Mouse (Mus musculus) adrenal gland, adult 18-20 months (tissue): ENCODE measurements around the gene Rmnd1. TPM values are rescaled to one million over a fixed set of nuclear protein-coding genes. Genes with fewer than 3 reads are reported as not detected.
"Not testable (repeated sequence)": the region's sequence is repeated elsewhere in the genome, so short reads cannot be mapped to it uniquely, and the experiment has no call there.

Experiments used
- DNase-seq, 2 experiments: peaks; one replicate each; pipeline ENCODE4 v3.0.0; 2021 to 2022; ENCODE audit warnings: low spot score in 2 of 2
- long read RNA-seq, 2 experiments: library from polyadenylated mRNA; stranded (forward); transcript quantifications; one replicate each; pipeline ENCODE4 v2.0.0; 2021
- total RNA-seq, 2 experiments: library from RNA; stranded (reverse); gene quantifications; 1 replicate in 1 of 2; 2 replicates in 1 of 2; pipeline ENCODE4 v1.2.3; 2021

The Rmnd1 gene
- 10 to 100 TPM; 45.9 to 50.1 TPM for total RNA-seq
- long read RNA-seq, experiment 1, transcript Rmnd1-201 (13 exons, 3,139 nt) = major isoform, 23 of 35 reads
- long read RNA-seq, experiment 1, partial matches to known transcripts = 2 of 35 reads
- long read RNA-seq, experiment 1, other reads (novel, unspliced or antisense) = 9 of 35 reads
- long read RNA-seq, experiment 2, transcript Rmnd1-201 (13 exons, 3,139 nt) = major isoform, 65 of 104 reads
- long read RNA-seq, experiment 2, partial matches to known transcripts = 6 of 104 reads
- long read RNA-seq, experiment 2, other reads (novel, unspliced or antisense) = 31 of 104 reads

DNA sequence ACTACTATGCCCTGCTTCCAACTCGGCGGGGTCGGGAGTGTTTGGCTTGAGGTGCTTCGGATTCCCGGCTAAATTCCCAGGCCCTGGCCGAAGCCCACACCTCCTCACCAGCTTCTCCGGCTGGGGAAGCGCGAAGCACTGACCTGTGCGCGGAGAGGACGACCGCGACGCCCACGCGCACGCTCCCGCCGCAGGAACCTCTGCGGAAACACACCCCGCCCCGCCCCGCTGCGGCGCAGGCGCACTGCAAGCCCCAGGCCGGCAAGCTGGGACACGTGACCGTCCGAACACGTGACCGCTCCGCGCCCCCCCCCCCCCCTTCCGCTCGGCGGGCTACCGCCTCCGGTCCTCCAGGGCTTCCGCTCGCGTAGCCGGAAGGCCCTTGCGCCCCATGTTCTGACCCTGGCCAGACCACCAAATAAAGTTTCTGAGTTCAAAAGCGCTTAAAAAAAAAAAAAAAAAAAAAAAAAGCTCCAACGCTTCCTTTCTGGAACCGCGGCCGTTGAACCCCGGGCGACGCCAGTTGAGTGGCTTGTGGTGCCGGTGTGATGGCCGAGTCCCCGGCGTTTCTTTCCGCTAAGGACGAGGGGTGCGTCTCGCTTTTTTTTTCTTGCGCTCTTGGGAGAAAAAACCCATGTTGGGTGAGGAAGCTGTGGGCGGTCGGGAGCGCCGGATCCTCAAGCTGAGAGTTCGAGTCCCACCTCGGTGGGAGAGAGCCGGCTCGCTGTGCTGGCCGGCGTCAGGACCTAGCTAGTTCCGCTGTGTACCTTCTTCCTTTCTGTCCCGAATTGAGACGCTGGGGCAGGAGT lies at the start of gene Rmnd1, which contains the start of gene Armt1:
Gene Rmnd1 (minus strand): TSS at position 266 of the 809 bp plus-strand sequence.
Gene Armt1 (plus strand): TSS at position 345 of the 809 bp plus-strand sequence.
- DNase-seq = peak; percentile 97

DNA sequence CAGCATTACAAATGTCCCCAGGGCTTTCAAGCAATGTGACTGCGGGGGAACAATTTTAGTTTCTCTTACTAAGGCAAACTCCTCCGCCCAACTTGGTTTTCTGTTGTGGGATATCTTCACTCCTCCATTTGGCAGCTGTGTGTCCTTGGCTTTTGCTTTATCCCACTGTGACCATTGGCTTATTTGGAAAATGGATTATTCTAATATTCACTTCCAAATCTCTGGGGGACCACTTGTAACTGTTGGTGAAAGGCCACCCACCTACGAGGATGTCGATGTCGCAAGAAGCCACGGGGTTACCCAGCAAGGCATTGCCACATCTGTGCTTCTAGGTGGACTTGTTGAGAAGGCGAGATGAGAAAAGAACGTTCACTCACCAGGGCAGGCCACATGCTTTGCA lies 49.5 kb upstream of the Rmnd1 start:
- DNase-seq = no peak

DNA sequence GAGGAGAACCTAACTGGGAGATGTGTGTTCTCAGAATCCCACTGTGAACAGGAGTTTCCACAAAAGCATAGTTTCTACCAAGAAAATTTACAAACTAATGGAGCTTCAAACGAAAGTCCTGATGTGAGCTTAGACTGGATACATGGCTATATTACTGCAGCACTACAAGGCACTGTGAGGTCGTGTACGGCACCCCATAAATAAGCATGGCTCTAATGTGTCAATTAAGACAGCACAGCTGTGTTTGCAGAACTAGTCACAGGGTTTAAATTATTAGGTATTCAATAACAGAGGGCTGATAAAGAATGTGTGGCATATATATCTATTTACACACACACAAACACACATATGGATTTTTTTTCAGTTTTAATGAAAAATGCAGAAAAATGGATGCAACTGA lies 48.7 kb upstream of the Rmnd1 start:
- no peak for DNase-seq

DNA sequence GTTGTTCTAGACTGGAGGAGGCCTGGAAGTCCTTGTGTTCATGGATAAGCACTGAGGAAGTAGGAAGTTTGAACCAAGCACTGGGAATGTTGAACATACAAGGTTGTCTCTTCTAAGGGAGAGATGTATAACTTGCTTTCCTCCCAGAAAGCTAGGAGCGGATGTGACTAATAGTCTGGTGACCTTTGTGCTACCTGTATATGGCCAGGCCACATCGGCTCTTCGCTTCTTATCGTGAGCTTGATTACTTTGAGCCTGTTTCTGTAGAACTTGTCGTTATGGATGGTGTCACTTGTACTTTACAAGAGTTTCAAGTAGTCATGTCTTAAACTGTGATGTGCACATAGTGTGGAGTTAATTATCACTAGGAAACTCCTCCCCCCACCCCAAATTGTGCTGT lies 44.4 kb upstream of the Rmnd1 start:
- no peak for DNase-seq

DNA sequence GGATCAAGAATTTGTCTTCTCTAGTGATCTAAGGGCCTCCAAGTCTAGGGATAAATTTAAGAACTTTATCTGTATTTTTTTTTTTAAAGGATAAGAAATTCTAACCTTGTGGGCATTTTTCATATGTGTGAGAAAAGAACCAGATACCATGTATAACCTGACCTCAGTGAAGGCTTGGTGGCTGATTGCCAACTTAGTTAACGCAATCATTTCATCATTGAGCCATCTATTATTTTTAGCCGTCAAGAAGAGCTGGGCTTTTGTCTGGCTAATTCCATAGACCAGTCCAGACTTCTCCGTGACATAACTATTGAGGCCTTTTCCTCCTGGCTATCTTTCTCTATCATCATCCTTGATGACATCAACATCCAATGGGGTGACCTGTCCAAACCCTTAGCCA lies 43.2 kb upstream of the Rmnd1 start:
- DNase-seq = no peak

DNA sequence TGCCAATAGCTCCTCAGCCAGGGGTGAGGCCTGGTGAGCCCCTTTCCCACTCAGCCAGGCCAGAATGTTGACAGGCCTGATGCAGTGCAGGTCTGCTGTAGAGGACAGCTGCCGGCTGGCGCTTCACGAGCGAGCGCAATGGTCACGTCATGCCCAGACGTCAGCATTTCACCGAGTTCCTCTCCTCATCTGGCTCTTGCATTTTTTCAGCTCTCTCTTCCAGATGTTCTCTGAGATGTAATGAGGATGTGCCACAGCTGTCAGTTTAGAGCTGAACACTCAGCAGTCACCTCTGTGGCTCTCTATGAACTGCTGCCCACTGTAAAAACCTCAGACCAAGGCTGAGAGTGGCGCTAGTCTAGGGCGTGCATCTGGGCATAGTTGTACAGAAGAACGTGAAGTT lies 41.4 kb upstream of the Rmnd1 start:
- no peak for DNase-seq

DNA sequence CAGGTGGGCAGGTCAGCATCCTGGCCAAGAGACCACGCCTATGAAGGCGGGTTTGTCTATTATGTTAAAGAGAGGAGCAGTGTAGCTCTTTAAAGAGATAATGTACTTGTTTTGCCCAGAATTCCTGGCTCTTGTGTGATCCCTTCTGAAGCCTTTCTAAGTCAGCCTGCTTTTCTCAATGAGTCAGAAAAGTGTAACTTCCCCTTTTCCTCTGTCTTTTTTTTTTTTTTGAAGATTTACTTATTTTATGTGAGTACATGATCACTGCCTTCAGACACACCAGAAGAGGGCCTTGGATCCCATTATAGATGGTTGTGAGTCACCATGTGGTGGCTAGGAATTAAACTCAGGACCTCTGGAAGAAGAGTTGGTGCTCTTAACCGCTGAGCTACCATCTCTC lies 37.2 kb upstream of the Rmnd1 start:
- DNase-seq = no peak

DNA sequence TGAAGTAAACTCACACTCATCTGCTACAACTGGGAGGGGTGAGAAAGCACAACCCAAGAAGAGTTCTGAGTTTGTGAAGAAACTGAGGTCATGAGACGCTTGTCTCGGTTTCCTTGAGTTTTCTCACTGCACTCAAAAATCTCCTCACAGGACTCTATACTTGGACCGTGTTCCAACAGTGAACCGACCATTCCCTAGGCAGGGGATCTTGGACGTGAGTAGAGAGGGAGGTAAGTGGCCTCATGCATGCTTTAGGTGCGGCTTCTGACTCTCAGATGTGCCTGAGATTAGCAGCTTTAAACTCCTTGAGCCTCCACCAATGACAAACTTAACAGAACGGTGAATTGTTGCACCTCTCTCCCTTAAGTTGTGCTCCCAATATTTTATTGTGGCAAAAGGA lies 33.6 kb upstream of the Rmnd1 start:
- DNase-seq = no peak

DNA sequence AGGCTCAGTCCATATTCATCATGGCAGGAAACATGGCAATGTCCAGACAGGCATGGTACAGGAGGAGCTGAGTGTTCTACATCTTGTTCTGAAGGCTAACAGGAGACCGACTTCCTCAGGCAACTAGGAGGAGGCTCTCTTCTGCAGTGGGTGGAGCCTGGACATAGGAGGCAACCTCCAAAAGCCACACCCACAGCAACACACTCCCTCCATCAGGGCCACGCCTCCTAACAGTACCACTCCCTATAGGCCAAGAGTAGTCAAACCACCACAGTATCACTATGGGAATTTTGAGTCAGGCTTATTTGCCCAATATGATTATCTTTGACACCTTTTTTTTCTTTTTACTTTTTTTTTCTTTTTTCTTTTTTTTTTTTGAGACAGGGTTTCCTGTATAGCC lies 28.0 kb upstream of the Rmnd1 start:
- DNase-seq = no peak

DNA sequence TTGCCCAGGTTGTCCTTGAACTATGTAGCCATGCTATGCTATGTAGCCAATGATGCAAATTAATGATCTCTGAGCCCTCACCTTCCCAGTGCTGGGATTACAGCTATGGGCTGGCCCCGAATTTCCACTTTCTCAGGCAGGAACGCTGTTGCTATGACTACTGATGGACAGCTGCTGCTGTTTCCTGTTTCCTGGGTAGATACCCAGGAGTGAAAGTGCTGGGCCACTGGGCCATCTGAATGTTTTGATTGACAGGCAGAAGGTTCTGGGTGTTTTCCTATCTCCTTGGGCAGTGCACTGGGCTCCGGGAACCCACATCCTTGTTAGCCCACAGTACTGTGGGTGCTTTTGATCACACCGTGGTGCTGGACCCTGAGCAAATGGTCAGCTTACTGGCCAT lies 24.2 kb upstream of the Rmnd1 start:
- no peak for DNase-seq

DNA sequence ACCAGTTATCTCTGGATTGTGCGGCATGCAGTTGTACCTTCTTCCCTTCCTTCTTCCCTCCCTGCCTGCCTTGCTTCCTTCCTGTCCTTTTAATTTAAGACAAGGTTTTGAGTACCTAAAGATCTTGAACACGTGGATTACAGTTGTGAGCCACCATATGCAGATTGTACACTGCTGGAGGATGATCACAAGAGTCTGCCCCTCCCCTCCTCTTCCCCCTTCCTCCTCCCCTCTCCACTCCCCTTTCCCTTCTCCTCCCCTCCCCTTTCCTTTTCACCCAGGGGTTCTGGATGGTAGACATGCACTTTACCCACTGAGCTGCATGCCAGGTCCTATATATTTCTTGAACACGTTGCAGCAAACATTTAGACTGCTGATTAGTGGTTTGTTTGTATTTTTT lies 3.2 kb upstream of the Rmnd1 start:
- no peak for DNase-seq

DNA sequence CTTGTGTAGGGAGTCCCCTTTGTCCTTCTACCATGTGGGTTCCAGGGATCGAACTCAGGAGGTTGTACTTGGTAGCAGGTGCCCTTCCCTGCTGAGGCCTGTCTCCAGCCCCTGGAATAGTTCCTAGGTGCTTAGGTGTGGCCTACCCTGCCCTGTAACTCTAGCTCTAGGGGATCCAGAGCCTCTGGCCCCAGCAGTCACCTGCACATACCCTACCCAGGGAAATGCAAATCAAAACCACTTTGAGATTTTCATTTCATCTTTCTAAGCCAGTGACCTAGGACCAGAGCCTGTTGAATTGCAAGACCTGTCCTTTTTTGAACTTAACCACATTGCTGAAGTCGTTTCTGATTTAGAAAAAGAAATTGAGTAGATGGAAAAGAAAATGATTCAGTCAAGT lies 1.7 kb upstream of the Rmnd1 start:
- not testable (repeated sequence) for DNase-seq

DNA sequence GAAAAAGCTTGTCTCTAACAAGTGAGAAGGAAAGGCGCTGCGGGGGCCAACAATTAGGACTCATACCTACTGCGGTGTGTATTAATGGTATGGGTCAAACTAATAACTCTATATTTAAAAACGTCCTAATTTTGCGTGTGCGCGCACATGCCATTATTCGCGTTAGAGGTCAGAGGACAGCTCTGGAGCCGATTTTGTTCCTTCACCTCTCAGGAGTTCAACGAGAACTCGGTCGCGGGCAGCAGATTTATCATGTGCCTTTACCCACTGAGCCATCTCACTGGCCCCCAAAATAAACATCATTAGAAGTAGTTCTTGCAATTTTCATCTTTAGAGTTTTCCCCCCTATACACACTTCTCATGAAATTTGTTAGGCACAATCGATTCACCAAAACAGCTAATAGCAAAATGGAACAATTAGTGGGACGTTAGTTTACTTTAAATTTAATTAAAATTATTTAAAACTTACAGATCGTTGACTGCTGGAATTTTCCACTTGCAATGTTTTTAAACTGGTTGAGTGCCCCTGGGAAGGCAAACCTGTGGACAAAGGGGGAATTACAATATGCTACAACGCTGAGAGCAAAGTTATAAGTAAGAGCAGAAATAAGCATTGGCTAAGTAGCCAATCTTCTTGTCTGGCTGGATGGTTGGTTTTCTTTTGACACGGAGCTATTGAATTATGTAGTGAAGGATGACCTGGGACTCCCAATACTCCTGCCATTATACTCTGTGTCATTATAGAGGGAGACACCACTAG lies 988 bp upstream of the Rmnd1 start:
- no peak for DNase-seq

DNA sequence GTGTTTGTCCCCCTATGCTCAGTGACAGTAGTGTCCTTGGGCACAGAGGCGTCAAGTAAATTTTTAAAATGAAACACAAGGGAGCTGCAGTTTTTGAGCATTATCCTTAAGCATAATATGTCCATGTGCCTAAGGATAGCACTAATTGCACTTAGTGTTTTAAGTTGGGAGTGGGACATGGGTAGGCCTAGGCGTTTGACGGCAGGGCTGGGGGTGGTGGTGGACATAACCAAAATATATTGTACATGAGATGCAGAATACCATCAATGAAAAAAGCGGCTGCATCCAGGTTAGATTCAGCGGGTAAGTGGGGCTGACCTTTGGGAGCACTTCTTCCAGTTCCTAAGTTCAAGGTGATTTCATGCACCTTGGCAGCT lies 454 bp downstream of the Rmnd1 start:
- DNase-seq = no peak

DNA sequence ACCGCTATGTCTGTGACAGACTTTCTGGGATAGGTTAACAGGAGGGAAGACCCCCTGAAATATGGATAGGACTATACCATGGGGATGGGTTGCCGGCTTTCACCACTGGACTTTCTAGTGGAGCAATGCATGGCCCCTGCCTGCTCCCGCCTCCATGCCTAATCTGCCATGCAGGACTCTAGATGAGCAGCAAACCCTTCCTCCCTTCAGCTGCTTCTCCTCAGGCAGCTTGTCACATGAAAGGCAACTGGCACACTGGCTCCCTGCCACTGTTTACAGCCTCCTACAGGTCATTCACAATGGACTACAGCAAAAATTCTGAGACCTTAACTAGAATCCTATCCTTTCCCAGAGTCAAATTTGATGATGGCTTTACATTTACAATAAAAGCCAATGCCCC lies 1.4 kb downstream of the Rmnd1 start:
- DNase-seq = no peak

DNA sequence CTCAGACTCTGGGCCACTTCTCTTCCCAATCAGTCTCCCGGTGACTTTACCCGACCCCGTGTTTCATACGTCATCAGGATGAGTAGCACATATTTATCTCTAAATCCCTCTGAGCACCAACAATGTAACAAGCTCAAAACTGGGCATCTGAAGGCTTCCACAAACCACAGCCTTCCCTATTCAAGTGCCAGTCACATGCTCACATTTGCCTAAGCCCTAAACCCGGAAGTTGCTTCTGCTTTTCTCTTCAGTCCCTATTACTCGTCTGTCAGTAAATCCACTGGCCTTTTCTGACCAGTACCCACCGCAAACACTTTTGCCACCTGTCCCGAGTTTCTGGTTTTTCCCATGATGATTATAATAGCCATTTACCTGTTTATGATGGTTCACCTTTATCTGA lies 1.8 kb downstream of the Rmnd1 start:
- DNase-seq = no peak

DNA sequence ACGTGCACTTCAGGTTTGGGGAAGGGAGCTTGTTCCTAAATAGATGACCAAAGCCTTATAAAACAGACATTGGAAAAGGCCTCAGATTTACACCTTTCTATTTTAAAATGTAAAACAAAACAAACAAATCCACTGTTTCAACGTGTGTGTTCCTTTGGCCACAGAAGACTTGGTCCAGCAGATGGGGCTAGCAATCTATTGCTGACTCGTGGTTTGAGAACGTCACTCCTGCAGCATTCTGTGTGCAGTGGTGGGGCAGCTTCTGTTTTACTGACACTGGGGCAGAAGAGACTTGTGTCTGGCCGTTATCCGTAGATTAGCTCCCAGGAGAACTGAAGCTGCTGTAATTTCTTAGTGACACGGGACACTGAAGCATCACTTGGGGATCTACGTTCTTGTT lies 6.9 kb downstream of the Rmnd1 start:
- DNase-seq = no peak

DNA sequence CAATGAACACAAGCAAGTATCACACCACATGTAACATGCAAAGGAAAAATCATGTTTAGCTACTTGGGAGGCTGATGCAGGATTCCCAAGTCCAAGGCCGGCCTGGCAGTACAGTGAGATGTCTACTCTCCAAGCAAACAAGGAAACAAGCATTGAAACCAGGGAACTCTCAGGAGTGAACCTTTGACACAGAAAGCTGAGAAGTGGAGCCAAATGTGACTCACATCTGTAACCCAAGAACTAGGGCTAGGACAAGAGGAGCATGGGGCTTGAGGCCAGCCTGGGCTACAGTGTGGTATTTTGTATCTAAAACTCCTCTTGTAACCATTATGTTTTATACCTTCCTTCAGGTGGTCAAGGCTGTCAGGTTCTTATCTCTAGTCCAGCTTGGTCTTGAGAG lies 25.0 kb downstream of the Rmnd1 start:
- no peak for DNase-seq

DNA sequence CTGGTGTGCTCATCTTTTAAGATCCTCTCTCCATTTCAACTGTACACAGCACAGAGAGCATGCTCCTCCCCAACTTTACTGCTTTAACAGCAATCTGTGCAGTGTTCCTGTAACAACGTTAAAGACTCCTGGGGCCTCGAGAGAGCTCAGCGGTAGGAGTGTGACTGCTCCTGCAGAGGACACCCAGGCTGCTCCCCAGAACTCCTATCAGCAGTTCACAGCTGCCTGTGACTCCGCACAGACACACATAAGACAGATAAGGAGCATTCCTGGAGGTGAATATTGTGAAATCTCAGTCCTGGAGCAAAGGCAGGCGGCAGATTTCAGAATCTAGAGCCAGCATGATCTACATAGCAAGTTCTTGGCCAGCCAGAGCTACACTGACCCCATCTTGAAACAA lies 26.7 kb downstream of the Rmnd1 start:
- no peak for DNase-seq

DNA sequence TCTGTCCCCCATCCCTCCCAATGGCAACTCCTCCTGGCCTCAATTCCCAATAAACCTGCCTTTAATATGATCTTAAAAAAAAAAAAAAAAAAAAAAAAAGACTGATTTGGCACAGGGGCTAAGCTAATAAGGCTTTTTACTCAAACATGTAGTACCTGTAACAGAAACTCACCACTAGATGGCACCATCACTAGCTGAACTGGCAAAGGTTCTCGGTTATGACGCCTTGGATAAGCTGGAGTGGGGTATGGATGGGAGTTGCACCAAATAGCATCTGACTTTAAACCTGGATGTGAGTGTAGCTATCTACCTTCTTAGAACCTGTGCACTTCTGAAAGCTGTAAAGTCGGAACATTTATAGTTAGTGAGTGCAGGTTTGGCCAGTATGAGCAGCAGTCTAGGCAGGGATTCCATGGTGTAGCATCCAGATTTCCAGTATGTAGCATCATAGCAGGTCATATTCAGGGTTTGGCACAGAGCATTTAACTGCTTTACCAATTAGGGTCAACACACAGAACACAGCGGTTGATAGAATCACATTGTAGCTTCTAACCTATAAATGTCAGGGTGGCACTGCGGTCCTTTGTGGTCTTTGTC lies 27.2 kb downstream of the Rmnd1 start:
- no peak for DNase-seq

DNA sequence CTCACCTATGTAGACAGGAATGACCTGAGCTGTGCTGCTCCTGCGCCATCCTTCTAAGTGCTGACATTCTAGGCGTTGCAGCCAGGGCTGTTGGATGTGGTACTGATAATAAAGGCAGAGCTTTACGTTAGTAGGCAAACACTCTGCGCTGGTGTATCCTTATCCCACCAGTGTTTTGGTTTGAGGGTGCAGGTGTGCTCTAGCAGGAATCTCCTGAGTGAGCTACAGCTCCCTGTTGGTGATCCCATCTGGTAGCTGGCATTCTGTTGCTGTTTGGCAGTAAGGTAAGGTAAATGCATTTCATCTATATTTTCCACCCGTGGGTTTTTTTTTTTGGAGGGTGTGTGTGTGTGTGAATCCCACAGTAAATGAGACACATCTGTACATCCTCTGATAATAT lies 34.1 kb downstream of the Rmnd1 start:
- DNase-seq = no peak

DNA sequence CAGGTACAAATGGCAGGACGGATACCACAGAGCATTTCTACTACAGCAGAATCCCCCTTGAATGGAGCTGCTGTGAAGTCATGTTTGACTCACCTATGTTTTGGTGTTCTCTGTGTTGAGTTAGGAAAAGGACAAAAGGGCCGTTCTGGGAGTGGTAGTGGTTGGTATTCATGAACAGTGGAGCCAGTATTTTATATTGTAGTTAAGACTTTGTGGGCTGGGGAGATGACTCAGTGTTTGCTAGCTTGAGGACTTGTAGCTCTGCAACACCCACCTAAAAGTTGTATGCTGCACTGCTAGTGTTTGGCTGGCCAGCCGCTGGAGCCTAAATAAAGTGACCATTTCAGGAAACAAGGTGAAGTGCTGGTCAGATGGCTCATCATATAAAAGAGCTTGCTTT lies 36.9 kb downstream of the Rmnd1 start:
- no peak for DNase-seq
